Mouse (Mus musculus) ES-E14 (cell line): ENCODE measurements around the gene Tmem171. TPM values are rescaled to one million over a fixed set of nuclear protein-coding genes. Genes with fewer than 3 reads are reported as not detected.

Experiments
- DNase-seq: peaks from one replicate; pipeline ENCODE4 v3.0.0-alpha.2; 2013; ENCODE audit warnings: low read depth, low spot score
- H3K27ac ChIP-seq: 2 replicates; pipeline ENCODE4 v1.5.1; 2012; ENCODE audit warnings: low read depth, mild to moderate bottlenecking, low read length, moderate library complexity, mixed read lengths; ENCODE audit not compliant: poor library complexity, insufficient read depth, severe bottlenecking
- H3K36me3 ChIP-seq: 2 replicates; pipeline ENCODE4 v1.6.1; 2012; ENCODE audit warnings: mild to moderate bottlenecking, low read length, moderate library complexity, mixed read lengths; ENCODE audit not compliant: control insufficient read depth, poor library complexity, insufficient read depth, severe bottlenecking
- H3K4me1 ChIP-seq, 2 experiments: fragments of 150-350 bp in 1 of 2; sonication (generic) in 1 of 2; 2 replicates each; pipeline ENCODE4 v1.6.1; 2012; ENCODE audit warnings: low read length in 2 of 2, mild to moderate bottlenecking in 1 of 2, mixed read lengths in 1 of 2; ENCODE audit not compliant: control insufficient read depth in 2 of 2, insufficient read depth in 2 of 2, poor library complexity in 1 of 2
- H3K4me3 ChIP-seq, 2 experiments: fragments of 150-350 bp in 1 of 2; sonication (generic) in 1 of 2; 2 replicates each; pipeline ENCODE4 v1.5.1; 2012; ENCODE audit warnings: low read length in 2 of 2, low read depth in 1 of 2, mild to moderate bottlenecking in 1 of 2, mixed read lengths in 1 of 2; ENCODE audit not compliant: insufficient read depth in 1 of 2, poor library complexity in 1 of 2, severe bottlenecking in 1 of 2
- H3K9ac ChIP-seq: 2 replicates; pipeline ENCODE4 v1.6.1; 2012; ENCODE audit warnings: low read depth, mild to moderate bottlenecking, low read length, mixed read lengths; ENCODE audit not compliant: poor library complexity, insufficient read depth, severe bottlenecking
- H3K9me3 ChIP-seq: fragments of 150-350 bp; sonication (generic); 2 replicates; pipeline ENCODE4 v1.6.1; 2012; ENCODE audit warnings: low read depth, mild to moderate bottlenecking, low read length; ENCODE audit not compliant: control insufficient read depth, insufficient read depth
- CHD2 ChIP-seq: IDR thresholded peaks from 2 replicates; pipeline ENCODE4 v1.6.1; 2014; ENCODE audit warnings: mild to moderate bottlenecking, low read depth, low read length, inconsistent platforms
- HCFC1 ChIP-seq: IDR thresholded peaks from 2 replicates; pipeline ENCODE4 v1.6.1; 2012; ENCODE audit warnings: low read length, inconsistent platforms, borderline replicate concordance; ENCODE audit not compliant: insufficient read depth
- MAFK ChIP-seq: IDR thresholded peaks from 2 replicates; pipeline ENCODE4 v1.6.1; 2014; ENCODE audit warnings: mild to moderate bottlenecking, low read depth, low read length, inconsistent platforms; ENCODE audit not compliant: insufficient read depth
- ZC3H11A ChIP-seq: IDR thresholded peaks from 2 replicates; pipeline ENCODE4 v1.6.1; 2012; ENCODE audit warnings: low read depth, mild to moderate bottlenecking, inconsistent platforms, low read length, borderline replicate concordance
- ZNF384 ChIP-seq: IDR thresholded peaks from 2 replicates; pipeline ENCODE4 v1.6.1; 2012; ENCODE audit warnings: low read depth, low read length, inconsistent platforms
- in situ Hi-C, 2 experiments: fragments of 600-800 bp; cut with MboI; formaldehyde crosslinking; loops; one replicate each; pipeline ENCODE4 v1.15.1; 2025; ENCODE audit warnings: low sequenced_read_pairs in 2 of 2, inconsistent platforms in 1 of 2; ENCODE audit not compliant: unreplicated experiment in 2 of 2
- total RNA-seq: library from RNA; depleted of rRNA; stranded (reverse); fragments of 300-350 nt; gene quantifications from 2 replicates; pipeline ENCODE4 v1.2.3, GENCODE M21; 2012

The Tmem171 gene
- total RNA-seq, 1 experiment: not detected

DNA sequence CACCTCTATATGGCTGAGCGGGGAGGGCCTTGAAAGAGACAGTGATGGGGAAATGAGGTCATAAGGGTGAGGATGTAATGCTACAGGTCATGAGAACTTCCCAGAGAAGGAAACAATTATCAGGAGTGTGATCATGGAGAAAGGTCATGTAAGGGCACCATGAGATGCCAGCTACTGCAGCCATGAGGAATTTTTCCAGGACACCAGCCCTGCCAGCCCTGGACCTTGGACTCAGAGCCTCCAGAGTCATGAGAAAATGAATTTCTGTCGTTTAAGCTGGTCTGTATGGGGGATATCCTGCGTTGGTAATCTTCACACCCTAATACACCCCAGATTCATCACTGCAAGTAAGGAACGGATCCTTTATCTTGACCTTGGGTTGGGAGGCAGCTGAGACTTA, 20.7 kb downstream of the Tmem171 start:
- Histone ChIP-seq H3K4me1 (no peaks in the 10 kb centered on the region), H3K4me3 (no peak overlapping the region), H3K9ac (no peak overlapping the region), H3K27ac (no peak overlapping the region), H3K36me3 (no peaks in the 10 kb centered on the region), H3K9me3 (no peaks in the 10 kb centered on the region)
- no peak for TF ChIP-seq CHD2
- TF ChIP-seq HCFC1: no peak
- TF ChIP-seq ZC3H11A: no peak
- TF ChIP-seq MAFK: no peak
- TF ChIP-seq ZNF384: no peak
- in situ Hi-C loops: no loop called here
- no peak for DNase-seq

DNA sequence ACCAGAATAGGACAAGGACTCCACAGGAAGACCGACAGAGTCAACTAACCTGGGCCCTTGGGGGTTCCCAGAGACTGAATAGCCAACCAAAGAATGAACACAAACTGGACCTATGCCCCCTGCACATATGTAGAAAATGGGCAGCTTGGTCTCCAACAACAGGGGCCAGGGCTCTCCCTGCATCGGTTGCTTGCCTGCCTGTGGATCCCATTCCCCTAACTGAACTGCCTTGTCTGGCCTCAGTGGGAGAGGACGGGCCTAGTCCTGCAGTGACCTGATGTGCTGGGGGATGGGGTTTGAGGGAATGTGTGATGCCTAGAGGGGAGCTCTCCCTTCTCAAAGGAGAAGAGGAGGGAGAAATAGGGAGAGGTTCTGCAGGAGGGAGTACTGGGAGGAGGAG, 25.3 kb downstream of the Tmem171 start:
- Histone ChIP-seq H3K36me3 (no peaks in the 10 kb centered on the region), H3K4me3 (no peak overlapping the region), H3K9me3 (no peaks in the 10 kb centered on the region), H3K4me1 (no peaks in the 10 kb centered on the region), H3K27ac (no peak overlapping the region), H3K9ac (no peak overlapping the region)
- DNase-seq: no peak
- TF ChIP-seq ZNF384 (no peak), CHD2 (no peak), ZC3H11A (no peak), HCFC1 (no peak)
- in situ Hi-C loops: no loop called here

DNA sequence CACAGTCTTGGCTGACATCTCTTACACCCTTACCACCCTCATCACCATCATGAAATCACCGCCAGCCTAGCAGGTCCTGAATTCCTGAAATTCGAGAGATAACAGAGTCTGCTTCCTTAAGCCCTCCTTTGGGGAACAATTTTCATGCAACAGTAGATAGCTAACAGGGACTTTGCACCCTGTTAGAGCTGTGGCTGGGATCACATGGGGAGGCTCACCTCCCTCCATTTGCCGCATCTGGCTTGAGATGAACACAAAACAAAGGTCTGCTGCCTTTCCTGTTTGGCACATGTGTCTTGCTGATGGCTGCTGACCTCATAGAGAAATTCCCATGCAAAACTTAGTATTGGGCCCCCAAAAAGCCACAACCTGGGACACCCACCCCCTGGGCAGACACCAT, 27.3 kb downstream of the Tmem171 start:
- H3K36me3 ChIP-seq: no peaks in the 10 kb centered on the region
- no peaks in the 10 kb centered on the region for H3K4me1 ChIP-seq
- H3K9me3 ChIP-seq: no peaks in the 10 kb centered on the region
- H3K4me3 ChIP-seq: no peak overlapping the region
- no peak for DNase-seq
- H3K9ac ChIP-seq: no peak overlapping the region
- no peak overlapping the region for H3K27ac ChIP-seq
- no peak for TF ChIP-seq MAFK
- no peak for TF ChIP-seq ZNF384
- TF ChIP-seq ZC3H11A: no peak
- TF ChIP-seq CHD2: no peak
- no peak for TF ChIP-seq HCFC1
- in situ Hi-C loops: no loop called here

DNA sequence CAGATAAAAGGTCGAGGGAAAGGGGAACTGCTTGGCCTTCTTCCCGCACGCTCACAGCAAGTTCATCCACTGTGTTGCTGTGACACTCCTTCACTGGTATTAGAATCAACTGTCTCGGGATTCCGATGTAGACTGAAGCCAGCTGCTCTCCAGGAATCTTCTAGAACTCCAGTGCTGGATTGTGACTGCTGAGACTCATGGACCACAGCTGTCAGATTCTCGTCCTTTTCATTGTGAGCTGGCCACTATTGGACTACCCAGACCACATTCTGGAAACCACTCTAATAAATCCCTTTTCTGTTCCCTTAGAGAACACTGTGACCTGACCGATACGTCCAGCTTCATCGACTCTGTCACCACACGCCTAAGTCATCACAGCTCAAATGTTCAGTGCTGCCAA, 29.4 kb downstream of the Tmem171 start:
- Histone ChIP-seq H3K4me1 (no peaks in the 10 kb centered on the region), H3K9ac (no peak overlapping the region), H3K9me3 (no peaks in the 10 kb centered on the region), H3K27ac (no peak overlapping the region), H3K36me3 (no peaks in the 10 kb centered on the region), H3K4me3 (no peak overlapping the region)
- DNase-seq: no peak
- in situ Hi-C loops: no loop called here
- TF ChIP-seq ZNF384: no peak
- no peak for TF ChIP-seq ZC3H11A
- no peak for TF ChIP-seq HCFC1
- no peak for TF ChIP-seq MAFK
- TF ChIP-seq CHD2: no peak

DNA sequence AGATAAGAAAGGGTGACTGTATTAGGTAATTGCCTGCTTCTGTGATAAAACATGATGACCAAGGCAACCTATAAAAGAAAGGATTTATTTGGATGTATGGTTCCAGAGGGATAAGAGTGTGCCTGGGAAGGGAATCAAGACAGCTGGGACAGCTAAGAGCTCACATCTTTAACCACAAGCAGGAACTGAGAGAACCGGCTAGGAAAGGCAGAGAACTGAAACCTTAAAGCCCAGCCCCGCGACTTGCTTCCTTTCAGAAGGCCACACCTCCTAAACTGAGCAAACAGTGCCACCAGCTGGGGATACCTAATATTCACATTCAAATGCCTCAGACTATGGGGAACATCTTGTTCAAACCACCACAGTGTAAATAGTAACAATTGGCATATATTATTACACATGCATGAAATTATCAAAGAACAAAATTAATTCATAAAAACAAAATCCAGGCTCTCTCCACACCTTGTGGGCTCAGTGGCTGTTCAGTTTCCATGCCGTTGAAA, 32.4 kb downstream of the Tmem171 start:
- Histone ChIP-seq H3K9me3 (no peaks in the 10 kb centered on the region), H3K4me1 (no peaks in the 10 kb centered on the region), H3K9ac (no peak overlapping the region), H3K27ac (no peak overlapping the region), H3K4me3 (no peak overlapping the region), H3K36me3 (no peaks in the 10 kb centered on the region)
- no peak for TF ChIP-seq CHD2
- TF ChIP-seq HCFC1: no peak
- no peak for TF ChIP-seq ZC3H11A
- TF ChIP-seq MAFK: no peak
- TF ChIP-seq ZNF384: no peak
- in situ Hi-C loops: no loop called here
- no peak for DNase-seq
